Mouse (Mus musculus) kidney, adult 18-20 months (tissue): ENCODE data around the gene Slc44a5.

Experiments
- DNase-seq: peaks from one replicate; pipeline ENCODE4 v3.0.0; 2021

The Slc44a5 gene

DNA sequence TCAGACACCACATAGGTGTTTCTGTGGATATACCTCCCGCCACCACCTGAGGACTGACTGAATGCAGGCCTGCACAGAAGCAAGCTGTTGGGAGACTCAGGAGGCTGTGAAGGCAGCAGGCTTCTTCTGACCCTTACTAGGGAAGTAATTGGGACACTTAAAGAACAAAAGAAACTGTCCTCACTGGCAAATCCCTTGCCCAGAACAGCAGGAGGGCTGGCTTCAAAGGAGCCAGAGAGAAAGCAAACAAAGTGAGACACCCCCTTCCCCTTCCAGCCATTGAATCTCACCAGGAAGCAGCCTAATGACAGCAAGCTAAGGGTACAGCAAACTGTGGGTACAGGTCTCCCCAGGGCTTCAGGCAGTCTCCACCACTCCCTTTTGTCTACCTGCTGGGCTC lies 200.3 kb downstream of the Slc44a5 start:
- DNase-seq = no peak

DNA sequence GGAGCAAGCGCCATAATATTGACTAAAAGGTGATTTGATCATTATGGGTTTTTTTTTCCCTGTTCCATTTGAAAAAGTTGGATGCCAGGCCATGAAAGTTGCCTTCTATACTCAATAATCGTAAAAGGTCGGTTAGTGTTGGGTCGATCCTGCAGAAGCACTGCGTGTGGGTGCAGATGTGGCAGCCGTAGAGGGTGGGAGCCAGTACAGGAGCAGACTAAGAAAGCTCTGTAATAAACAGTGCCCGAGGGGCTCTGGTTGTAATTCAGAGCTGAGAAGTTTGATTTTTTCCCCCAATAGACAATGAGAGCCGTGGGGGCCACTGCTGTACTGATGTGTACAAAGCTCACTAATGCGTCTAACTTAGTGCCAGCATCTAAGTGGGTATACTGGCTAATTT lies 200.8 kb downstream of the Slc44a5 start:
- DNase-seq = no peak

DNA sequence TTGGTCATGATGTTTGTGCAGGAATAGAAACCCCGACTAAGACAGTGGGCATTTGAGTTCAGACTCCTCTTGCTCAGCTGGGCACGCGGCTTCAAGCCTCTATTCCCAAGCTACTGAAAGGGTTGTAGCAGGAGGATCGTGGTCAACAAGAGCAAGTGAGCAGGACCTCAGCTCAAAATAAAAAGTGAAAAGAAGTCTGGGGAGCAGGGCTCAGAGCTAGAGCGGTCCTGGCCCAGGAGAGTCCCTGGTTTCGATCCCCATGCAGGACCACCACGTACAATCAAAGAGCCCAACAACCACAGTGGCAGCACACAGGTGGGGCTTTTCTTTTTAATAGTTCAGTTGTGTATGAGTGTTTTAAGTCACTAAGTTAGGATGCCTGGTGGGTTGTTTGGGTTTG lies 201.5 kb downstream of the Slc44a5 start:
- no peak for DNase-seq

DNA sequence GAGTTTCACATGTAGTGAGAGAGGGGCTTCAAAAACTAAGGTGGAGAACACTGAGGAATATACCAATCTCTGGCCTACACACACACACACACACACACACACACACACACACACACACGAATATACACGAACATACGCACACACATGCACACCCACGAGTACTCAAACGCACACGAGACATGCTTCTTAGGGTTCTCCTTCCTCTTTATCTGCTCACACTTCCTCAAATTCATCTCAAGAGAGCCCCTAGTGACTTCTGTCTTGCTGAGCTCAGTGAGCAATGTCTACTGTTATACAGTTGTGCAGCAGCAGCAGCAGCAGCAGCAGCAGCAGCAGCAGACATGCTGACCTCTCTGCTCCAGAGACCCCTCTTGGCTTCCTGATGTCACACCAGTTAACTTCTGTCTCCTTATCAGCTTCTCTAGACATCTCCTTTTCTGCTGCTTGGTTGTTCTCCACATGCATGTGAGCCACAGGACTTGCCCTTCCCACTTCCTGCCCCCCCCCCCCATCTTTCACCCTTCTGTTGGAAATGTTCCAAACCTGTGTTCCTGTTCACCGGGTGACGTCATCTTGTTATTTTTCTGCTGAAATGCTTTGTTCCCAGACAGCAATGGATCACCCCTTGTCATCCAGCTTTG lies 204.5 kb downstream of the Slc44a5 start:
- no peak for DNase-seq

DNA sequence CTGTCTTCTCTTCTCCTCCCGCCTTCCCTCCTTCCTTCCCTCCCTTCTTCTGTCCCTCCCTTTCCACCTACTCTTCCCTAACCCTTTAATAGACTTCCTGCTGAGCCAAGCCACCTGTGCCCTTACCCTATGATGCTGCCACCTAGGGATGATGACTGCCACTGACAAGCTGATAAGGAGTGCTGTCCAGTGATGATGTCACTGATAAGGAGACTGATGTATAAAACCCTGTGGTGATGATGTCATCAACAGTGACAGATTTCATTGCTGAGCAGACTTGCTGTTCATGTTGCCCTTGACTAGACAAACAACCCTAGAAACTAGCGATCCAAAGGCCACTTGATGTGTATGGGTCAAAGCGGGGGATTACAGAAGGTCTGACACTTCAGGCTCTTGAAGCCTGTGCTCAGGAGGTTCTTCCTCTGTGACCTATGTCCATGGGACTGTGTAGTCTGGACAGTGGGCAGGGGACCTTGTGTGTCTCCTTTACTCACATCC lies 206.2 kb downstream of the Slc44a5 start:
- DNase-seq = no peak

DNA sequence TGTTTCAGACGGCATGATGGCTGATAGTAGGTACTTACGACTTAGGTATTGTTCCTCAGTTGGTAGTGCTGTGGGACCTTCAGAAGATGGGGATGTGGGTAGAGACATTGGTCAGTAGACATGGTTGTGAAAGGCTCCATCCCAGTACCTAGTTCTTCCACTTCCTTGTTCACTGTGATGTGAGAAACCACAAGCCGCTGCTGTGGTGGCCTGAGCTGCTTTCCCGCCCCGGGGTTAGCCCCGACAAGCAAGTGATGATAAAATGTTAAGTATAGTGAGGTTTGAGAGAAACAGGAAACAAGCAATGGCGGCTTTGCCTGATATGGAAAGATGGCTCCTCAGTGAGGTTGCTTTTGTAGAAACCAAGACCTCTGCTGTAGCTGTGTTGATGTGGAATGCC lies 209.8 kb downstream of the Slc44a5 start:
- no peak for DNase-seq

DNA sequence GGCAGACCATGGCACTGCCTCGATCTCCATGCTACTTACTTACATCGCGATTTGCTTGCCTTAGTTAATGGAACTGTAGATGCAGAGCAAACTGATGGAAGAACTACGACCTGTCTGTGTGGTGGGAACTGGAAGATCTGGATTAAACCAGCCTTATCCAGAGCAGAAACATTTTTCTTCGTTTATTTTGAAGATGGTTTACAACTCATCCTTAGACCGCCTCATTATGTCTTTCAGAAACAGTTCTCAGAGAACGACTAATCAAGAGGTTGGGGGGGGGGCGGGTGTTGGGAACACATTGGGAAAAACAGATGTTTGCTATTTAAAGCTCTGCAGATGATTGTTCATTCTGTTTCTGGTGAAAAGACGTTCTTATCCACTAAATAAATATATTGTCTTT lies 210.7 kb downstream of the Slc44a5 start:
- DNase-seq = no peak

DNA sequence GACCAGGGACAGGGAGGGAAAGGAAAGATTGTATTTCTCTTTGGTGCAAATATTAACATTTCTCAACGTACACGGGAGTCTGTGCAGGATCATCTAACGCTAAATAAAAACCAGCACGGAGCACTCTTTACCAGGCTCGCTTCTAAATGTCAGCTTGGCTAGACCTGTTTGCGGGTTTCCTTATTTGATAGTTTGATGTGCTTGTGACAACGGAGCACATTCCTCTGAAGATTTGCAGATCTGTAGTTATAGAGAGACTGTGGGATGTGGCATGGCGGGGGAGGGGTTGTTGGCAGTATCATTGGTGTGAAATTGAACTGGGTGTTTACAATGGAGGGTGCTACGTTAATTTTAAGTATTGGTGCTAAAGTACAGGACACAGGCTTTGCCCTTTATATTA lies 215.4 kb downstream of the Slc44a5 start:
- no peak for DNase-seq

DNA sequence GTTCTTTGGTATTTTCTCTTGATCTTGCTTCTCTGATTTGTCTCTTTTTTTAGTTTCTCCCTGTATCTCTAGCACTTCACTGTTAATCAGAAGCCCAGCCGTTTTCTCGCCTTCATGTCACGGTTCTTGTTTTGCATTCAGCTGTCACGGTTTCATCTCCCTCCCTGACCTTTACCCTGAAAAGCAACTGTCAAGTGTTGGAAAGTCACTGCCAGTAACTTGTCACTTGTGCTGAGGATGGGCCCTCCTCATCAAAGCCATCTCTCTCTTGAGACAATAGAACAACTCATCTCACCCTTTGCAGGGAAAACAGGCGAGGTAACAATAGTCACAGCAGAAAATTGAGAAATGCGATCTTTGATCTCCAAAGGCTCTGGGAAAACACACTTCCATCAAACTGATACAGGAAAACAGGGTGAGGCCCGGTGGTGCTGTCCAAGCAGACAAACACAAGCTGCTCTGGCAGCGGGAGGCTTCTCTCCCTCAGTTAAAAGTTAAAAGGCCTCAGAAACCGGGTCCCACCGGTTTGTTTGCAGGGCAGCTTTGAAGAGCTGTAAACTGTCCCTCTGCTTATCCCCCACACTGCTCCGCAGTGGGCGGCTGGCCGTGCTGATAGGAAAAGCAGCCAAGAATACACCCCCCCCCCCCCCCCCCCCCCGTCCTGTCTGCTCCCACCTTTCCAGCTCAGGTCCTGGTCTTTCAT lies 219.2 kb downstream of the Slc44a5 start:
- DNase-seq = no peak

DNA sequence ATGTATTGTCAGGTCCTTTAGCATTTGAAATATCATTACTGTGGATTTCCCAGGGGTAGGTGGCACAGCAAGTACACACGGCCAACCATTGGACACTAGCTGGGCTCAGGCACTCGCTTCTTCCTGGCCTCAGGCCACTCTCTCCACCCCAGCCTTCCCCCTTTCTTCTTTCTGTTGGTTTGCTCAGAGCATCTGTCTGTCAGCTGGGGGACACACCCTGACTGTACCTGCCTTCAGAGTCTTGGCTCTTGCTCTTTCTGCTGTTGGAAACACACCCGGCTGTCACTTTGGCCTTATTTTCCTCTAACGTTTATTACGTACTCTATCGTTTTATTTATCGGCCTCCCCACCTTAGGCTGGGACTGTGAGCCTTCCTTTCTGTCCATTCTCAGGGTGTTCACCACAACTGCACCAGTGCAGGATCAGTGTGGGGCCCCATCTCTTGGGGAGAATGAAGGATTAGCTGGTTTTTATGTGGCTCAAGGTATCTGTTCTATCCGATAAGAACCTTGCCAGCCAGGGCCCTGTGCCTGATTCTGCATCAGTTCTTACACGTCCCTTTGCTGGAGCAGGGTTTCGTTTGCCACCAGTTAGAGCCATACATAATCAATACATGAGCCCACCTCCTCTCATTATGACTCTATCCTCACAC lies 220.1 kb downstream of the Slc44a5 start:
- no peak for DNase-seq

DNA sequence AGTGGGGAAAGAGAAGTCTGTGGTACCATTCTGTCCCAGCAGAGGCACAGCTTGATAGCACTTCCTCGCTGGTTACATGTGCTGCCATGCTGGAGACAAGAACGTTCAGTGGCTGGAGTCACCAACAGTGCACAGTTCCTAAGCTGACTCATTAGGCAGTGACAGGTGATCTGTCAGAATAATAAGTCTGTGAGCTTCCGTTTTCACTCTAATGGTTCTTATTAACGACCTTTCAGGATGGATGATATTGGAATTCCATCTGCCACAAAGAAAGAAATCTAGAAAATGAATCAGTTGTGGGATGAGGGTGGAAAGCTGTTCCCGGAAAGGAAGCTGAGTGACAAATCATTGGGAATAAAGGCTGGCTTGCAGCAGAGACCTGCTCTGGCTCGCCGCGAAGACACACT lies 227.2 kb downstream of the Slc44a5 start:
- no peak for DNase-seq

DNA sequence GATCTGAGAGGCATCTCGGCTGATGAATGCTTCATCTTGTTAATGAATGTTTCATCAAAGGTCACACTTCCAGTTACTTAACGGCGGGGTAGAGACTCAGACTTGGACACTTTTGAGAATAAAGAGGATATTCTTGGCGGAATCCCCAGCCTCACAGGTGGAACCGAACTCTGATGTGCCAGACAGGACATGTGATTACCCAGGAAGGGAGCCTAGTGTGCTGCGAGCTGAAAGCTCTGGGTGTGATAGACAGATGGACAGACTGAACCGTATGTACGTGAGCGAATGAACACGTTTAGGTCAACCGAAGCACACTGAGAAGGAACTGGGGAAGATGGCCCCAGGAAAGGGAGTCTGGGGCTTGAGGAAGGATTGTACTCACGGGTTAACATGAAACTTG lies 228.6 kb downstream of the Slc44a5 start:
- DNase-seq = no peak

DNA sequence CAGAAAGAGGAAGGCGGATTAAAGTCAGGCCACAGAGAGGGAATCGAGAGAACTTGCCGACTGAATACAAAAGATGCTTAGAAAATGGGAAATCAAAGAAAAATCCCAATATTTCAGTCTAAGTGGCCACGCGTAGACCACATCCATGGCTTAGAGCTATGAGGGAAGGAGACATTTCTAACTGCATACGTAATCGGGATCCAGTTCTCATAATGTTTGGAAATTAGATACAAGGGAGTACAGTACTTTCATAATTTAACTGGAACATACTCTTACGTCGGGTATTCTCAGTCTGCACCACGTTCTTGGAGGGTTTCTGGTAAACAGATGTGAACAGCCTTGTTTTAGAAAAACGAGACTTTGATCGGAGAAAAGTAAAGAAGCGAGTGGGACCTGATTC lies 229.1 kb downstream of the Slc44a5 start:
- DNase-seq = no peak

DNA sequence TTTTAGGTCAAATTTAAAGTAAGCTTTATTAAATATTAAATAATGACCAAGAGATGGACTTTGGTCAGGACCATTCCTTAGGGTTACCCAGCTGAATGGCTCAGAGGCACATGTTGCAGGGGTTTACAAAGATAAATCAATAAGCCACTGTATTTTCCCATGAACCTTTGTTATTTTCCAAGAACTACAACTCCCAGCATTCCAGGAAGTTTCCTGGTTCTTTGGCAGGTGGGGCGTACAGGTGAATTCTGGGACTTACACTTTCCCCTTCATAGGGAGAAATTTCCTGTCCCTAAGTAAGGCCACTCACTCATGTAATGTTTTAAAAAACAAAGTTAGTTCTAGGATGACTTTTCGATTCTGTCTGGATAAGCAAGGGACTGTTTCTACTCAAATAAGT lies 235.2 kb downstream of the Slc44a5 start:
- no peak for DNase-seq

DNA sequence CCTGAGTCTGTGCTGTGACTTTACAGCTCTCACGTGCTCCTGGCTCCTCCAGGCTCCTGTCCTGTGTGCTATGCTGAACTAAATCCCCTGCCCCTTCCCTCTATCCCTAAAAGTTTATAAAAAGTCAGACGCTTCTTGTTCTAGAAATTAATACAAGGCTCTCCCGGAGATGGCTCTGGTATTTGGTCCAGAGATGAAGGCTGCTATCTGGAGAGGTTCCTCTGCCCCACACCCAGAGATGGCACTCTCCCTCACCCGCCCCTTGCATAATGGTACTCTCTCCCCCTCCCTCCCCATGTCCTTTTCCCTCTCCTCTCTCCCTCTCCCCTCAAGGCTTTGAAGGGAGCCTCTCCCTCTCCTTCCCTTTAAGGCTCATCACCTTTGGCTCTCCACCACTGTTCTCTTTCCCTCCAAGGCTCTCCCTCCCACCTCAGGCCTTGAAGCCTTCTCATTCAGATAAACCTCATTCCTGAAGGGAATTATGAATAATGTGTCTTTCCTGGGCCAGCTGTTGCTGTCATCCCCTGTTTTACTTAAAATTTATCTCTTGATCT lies 236.0 kb downstream of the Slc44a5 start:
- DNase-seq = no peak

DNA sequence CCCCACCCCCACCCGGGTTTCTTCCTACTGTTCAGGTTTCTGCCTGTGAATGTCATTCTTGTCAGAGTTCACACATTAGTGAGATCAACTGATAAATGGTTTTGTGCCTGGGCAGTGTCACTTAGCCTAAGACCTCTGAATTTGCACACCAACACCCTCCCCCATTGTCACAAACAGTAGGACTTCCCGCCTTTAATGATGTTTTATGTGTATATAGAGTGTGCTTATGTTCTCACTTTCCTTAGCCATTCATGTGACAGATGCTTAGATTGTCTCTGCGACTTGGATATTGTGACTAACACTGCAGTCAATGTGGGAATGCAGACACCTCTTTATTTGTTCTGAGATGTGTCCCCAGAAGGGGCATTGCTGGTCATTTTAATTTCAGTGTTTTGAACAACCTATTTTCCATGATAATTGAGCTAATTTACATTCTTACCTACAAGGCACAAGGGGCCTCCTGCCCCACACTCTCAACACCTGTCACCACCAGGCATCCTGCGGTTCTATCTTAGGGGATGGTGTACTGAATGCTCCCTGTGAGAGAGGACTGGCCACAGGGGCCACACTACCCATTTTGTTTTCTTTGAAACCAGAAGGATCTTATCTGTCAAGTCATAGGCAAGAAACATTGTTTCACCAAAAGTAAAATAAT lies 236.7 kb downstream of the Slc44a5 start:
- DNase-seq = no peak

DNA sequence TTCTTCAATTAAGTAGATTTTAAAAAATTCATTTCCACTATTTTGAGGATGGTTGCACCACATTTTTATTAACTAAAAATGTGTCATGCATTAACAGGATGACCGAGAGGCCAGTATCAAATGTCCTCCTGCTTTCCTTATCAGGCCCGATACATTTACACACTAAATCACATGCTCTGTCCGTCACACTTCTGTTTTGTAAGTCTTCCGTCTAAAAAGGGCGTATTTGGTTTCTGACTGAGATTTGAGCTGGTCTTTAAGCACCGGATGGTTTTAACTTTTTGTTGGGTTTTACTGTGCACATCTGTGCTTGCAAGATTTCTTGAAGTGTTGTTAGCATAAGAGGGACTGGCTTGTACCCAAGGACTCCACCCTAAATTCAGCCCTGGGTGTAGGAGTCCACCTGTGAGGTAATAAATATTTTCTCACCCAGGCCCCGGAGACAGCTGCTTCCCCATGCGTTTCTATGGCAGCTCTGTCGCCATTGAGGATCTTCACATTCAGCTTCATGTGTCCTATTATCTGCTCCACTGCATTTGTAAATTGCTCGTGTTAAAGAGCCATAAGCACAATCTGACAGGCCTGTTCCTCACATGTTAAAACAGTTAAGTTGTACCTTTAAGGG lies 237.3 kb downstream of the Slc44a5 start:
- DNase-seq = no peak

DNA sequence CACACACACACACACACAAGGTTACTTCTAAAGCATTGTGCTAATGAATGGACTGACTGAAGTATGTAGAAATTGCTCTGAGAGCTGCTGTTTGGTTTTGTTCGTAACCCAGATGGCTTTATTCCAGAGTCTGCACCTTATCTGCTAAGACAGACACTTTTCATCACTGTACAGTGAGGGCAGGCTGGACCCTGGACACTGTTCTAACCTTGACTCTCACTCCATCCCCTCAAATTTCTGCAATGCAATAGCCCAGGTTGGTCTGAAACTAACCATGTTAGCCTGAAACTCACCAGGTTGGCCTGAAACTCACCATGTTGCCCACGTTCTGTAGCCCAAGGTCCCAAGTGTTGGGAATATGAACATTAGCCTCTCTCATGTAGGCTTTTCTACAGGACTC lies 239.3 kb downstream of the Slc44a5 start:
- DNase-seq = no peak

DNA sequence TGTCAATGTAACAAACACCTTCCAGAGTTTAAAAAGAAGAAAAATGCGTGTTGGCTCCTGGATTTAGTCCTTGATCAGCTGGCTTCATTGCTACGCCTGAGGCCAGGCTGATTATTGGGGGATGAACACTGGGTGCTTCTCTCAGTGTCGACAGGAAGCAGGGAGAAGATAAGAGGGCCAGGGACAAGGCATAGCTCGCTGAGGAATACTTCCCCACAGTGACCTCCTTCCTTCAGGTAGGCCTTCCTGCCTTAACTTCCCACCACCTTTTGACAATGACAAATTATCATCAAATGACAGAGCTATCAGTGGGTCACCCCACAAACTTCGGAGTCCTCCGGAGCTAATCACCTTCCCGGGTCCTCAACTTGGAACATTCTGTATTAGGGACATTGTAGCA lies 242.1 kb downstream of the Slc44a5 start:
- no peak for DNase-seq

DNA sequence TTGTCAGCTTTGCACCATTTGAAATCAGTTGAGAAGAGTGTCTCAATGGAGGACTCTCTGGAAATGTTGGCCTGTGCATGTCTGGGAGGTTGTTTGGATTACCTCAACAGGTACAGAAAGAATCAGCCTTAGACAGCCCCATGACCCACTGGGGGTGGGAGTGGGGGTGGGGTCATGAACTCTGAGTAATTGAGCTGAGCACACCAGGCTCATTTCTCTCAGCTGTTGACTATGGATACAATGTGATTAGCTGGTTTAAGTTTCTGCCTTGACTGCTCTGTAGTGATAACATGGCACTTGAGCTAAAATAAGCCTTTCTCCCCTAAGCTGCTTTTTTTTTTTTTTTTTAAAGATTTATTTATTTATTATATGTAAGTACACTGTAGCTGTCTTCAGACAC lies 242.5 kb downstream of the Slc44a5 start:
- no peak for DNase-seq

DNA sequence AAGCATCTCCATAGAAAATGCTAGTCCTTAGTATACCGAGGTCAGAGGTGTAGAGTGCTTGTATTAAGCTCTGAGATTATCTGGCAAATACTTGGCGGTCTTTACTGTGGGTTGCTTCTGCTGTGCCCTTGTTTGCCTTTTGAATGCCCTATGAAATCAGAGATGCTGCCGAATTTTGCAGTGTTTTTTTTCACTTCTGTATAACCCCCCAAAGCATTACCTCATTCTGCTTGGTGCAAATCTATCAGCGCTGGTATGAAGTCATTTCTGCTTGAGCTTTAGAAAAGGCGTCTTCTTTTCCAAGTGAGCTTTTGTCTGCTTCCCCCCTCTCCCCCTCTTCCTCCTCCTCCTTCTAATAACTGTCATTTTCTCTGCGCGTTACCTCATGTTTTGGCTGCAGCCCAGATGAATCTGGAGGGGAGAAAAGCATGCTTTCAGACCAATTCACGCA lies 248.9 kb downstream of the Slc44a5 start:
- no peak for DNase-seq

DNA sequence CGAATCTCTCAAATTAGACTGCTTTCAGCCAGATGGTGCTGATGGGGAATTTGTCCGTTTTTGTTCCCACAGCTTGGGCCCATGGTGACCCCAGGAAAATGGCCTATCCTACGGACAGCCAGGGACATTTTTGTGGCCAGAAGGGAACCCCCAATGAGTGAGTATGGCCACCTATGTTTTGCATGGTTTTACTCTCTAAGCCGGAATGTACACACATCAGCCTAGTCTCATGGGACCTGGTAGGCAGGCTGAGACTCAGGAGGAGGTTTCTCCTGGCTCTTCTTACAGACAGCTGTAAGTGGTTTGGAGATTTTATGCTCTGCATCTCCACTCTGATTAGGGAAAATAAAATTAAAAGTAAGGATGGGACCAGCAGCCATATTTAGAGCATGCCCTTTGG lies 249.5 kb downstream of the Slc44a5 start:
- DNase-seq = no peak
